Mouse (Mus musculus) thymus, postnatal 25 days (tissue): ENCODE results near the gene Actc1.

ENCODE experiments used
- DNase-seq: peaks from one replicate; pipeline ENCODE4 v3.0.0; 2022

Gene Actc1

DNA sequence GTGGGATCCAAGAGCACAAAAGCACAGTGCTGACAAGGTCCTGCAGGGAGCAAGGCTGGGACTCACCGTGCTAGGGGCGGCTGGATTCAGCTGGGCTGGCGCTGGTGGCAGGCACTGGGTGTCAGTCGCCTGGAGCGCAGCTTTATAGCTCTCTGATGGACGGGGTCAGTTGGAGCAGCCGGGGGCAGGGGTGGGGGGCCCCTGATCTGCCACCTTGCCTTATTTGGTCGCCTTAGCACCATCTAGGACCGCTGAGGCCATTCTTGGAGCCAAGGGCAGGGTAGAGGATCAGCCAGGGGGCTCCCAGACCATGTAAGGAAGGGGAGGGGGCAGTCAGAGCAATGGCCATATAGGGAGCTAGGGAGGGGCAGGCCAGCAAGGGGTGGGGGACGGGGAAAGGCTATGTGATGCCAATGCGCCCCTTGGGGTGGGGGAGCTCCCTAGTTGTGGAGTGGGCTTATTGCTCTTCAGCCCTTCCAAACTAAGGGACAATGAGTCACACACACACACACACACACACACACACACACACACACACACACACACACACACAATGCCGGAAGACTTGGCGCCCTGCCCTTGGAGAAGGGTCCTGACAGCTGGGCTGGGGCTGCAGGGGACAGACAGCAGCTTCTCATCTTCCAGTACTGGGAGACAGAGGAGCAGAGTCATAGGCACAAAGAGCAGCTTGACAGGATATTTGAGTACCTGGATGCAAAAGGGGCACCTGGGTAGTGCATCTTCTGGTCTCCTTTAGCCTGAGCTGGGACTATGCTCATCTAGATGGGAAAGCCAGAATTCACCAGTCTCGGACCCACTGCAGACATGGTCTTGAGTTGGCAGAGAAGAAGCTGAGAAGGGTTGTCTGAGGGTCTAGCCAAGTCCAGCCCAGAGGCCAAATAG is at the start of gene Actc1:
Gene Actc1 (minus strand): TSS at position 853 of the 903 bp plus-strand sequence.
- no peak for DNase-seq

GRCm38 (mm10) chr2:114102471-114102870 is 49.1 kb upstream of the Actc1 start:
- DNase-seq: no peak

GRCm38 (mm10) chr2:114100834-114101233 is 47.5 kb upstream of the Actc1 start:
- DNase-seq: no peak

DNA sequence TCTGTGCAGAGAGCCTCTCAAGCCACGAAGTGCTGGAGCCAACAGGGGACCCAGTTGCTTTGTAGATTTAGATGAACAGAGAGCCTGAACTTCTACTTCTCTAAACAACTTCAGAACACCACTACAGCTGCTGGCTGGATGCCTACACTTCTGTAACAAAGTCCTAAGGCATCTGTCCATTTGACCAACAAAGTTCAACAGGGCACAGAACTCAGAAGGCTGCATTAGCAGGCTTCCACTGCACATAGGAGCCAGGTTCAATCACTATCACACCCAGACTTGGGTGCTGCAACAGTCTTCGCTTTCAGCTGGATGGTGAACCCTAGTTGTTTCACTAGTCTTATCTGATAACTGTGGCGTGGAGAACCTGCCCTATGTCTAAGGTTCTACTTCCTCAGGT is 46.5 kb upstream of the Actc1 start:
- DNase-seq: no peak

- no peak for DNase-seq
Observed at GRCm38 (mm10) chr2:114099109-114099508, 45.8 kb upstream of the Actc1 start.

DNA sequence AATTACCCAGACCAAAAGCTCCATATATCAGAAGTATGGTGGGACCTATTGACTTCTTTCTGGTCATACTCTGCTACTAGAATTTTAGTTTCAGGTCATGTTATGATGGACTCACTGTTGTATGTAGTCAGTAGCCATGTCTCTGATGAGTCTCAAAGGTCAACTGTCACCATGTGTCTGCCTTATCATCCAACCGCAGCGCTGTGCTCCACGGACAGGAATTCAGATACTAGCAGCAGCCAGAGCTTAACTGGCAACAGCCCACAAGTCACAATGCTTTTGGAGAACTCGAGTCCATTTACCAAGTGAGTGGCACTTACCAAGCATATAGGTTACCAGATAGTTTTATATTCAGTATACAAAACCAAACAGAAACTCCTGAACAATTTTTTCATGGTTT is 44.3 kb upstream of the Actc1 start:
- no peak for DNase-seq

DNA sequence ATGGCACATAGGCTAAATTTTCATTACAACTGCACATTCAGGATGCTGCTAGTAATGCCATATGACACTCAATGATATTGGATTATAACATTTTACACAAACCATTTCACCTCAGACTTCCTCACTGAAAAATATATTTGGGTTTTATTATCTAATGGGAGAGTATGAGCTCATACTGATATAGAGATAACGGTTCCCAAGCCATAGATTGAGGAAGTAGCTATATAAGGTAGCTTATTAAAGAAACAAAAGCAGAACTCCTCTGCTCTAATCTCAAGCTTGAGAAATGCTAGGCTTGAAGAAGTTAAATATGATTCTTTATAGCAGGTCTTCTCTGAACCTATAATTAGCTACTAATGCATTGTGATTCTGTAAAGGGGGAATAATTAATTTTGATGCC is 43.2 kb upstream of the Actc1 start:
- no peak for DNase-seq

- DNase-seq: no peak
Observed at GRCm38 (mm10) chr2:114095348-114095747, 42.0 kb upstream of the Actc1 start.

- DNase-seq: no peak
Observed at GRCm38 (mm10) chr2:114094696-114095095, 41.3 kb upstream of the Actc1 start.

GRCm38 (mm10) chr2:114093577-114093976 is 40.2 kb upstream of the Actc1 start:
- DNase-seq: no peak

DNA sequence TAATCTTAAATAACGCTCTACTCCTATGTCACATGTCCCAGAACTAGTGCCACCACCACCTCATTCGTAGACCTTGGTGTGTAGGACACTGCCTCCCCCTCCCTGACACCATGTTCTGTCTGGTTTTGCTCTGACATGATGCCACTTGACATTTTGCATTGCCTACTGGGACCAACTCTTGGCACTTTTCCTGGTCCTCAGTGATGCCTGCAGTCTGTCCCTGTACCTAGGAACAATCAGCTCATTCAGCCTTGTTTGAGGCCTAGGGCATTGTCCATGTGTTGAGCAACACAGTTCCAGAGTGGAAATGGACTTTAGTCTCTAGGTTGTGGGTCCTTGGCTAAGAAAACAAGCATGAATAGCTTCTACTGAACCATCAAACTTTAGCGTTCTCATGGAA is 36.5 kb upstream of the Actc1 start:
- DNase-seq: no peak

- no peak for DNase-seq
Observed at GRCm38 (mm10) chr2:114087271-114087670, 33.9 kb upstream of the Actc1 start.

DNA sequence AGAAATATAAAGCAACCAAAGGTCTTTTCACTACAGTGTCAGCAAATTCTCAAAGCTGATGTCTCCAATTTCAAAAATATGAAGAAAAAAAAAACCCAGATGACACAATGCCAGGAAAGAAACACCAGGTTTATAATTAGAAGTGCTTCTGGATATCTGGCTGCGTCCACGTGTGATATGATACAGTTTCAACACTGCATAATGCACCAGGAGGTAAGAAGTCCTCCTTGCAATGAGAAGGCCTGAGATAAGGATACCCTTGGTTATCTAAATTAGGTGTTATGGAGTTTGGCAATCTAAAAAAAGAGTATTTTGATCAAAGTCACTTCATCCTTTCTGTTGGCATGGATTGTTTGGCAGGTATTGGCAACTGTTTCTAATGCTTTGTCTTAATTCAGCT is 18.5 kb upstream of the Actc1 start:
- DNase-seq: no peak

- no peak for DNase-seq
Observed at GRCm38 (mm10) chr2:114066226-114066625, 12.9 kb upstream of the Actc1 start.

- no peak for DNase-seq
Observed at GRCm38 (mm10) chr2:114064004-114064403, 10.7 kb upstream of the Actc1 start.

DNA sequence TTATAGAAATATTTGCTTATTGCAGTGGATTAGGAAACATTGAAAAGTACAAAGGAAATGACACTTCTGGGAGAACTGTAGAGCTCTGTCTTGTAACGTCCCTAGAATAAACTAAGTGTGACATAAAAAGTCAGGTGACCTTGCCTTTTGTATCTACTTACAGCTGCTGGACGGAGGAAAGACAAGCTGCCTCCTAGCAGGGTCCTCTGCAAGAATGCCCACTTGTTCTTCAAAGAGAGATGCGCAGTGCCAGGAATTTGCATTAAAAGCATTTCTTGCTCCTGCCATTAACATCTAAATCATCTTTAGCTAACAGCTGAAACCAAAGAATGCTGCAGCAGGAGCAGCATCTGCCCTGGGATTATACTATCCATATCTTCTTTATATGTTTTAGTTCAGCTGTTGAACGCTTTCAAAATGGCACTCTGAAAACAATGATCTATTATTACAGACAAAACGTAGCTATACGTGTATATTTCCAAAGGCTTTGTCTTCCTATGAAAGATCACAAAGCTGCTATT is 6.8 kb upstream of the Actc1 start:
- no peak for DNase-seq

- DNase-seq: no peak
Observed at GRCm38 (mm10) chr2:114059608-114060007, 6.3 kb upstream of the Actc1 start.

DNA sequence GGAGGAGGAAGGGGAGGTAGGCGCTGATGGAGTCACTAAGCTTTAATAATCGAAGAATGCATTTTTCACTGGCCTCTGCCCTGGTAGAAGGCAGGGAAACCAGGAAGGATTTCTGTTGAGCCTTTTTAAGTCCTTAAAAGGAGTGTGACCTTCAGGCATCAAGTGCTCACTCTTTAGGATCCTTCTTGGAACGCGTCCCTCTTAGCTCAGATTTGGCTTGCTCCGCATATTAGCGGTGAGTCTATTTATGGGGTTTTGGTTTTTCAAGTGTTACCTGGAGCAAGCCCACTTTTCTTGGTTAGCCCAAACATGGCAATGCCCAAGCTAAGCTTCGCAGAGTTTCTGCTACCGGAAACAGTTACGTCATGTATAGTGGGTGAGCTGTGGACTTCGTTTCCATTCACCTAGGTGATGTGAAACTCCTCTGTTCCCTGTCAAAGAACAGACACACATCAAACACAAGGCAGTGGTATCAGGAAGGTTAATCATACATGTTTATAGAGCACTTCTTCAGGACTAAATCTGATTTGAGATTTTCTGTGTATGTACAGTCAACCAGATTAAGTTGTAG is 5.0 kb upstream of the Actc1 start:
- no peak for DNase-seq

- DNase-seq: no peak
Observed at GRCm38 (mm10) chr2:114057303-114057853, 4.0 kb upstream of the Actc1 start.

- DNase-seq: no peak
Observed at GRCm38 (mm10) chr2:114054129-114054528, 781 bp upstream of the Actc1 start.

DNA sequence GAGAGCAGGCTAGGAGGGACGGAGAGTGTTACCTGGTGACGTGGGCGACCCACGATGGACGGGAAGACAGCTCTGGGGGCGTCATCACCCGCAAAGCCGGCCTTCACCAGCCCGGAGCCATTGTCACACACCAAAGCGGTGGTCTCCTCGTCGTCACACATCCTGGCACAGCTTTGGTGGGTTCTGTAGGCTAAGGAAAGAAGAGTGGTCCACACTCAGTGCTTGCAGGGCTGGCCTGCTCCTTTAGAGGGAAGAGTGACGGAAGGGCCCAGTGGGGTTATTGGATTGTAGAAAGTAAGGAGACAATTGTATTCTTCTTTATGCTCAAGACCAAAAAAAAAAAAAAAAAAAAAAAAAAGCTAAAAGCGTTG is 1.5 kb downstream of the Actc1 start:
- DNase-seq: no peak

GRCm38 (mm10) chr2:114051111-114051870 is 2.1 kb downstream of the Actc1 start:
- DNase-seq: no peak

GRCm38 (mm10) chr2:114050150-114050549 is 3.2 kb downstream of the Actc1 start:
- no peak for DNase-seq
